Mouse (Mus musculus) ovary, postnatal 10 days (tissue): ENCODE results near the gene Serpinb6c.
"Not testable (repeated sequence)": the region's sequence is repeated elsewhere in the genome, so short reads cannot be mapped to it uniquely, and the experiment has no call there.

Source experiments
- DNase-seq: peaks from one replicate; pipeline ENCODE4 v3.0.0; 2022; ENCODE audit warnings: low spot score

Serpinb6c gene

DNA sequence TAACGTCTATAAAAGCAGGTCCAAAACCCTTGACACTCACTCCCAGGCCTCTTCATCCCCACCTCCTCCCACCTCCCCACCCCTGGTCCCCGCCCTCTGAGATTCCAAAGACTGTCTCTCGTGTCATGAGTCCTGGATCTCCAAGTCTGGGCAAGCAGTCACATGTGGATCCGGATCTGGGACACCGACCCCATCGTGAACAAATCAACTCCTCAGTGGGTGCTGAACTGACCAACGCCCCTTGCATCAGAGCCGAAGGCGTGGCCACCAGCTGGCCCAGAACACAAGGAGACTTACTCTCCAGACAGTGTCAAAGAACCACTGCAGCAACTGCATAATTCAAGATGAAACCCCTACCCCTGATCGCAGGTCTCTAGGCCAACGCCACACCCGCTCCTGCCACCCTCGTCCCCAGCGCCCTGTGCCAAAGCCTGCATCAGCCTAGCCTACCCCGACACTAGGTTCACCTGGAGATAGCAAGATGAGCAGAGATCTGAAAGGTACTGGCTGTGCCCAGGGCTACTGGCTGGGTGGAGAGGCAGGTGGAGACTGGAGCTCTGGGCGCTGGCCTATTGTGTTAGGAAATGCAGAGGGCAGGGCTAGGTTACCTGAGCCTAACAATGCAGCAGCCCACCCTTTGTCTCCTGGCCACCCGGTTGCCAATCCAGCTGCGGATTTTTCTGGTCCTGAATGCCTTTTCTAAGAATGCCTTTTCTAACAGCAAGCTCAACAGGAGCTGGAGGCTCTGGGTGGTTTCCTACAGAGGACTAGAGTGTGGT, at the start of gene Serpinb6c:
Gene Serpinb6c, minus strand, starts transcription at position 533 of the 779 bp plus-strand sequence.
- DNase-seq, result no peak

DNA sequence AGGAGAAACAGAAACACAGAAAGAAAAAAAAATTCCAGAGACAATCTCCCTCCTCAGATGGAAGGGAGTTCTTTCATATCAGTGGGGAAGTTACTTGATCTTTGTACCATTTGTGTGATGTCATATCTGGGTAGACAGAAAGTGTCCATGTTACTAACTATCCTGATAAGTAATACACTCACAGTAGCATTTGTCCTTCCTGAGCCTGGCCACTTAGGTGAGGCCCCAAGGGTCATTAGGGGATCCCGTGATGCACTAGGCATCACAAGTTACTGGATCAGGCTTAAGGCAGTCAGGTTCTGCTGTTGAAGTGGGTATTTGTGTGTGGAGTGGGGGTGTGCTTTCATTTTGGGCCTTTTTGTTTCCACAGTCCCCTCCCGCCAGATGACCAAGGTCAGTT, 47.4 kb upstream of the Serpinb6c start:
- DNase-seq, result no peak

DNA sequence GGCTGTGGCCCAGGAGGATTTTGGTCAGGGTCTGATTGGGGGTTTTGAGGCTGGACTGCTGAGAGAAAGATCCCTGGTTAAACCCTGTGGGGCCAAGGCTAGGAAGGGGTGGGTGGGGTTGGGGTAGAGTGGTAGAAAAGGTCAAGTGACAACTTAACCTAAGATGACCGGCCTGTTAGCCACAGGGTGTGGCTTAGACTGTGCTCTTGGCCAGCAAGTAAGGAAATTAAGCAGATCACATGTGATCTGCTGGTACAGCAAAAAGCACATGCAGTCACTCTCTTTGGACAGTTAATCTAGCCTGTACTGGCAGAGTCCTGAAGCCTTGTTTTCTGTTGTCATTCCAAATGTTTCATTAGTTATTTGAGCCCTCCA, 46.6 kb upstream of the Serpinb6c start:
- no peak for DNase-seq

DNA sequence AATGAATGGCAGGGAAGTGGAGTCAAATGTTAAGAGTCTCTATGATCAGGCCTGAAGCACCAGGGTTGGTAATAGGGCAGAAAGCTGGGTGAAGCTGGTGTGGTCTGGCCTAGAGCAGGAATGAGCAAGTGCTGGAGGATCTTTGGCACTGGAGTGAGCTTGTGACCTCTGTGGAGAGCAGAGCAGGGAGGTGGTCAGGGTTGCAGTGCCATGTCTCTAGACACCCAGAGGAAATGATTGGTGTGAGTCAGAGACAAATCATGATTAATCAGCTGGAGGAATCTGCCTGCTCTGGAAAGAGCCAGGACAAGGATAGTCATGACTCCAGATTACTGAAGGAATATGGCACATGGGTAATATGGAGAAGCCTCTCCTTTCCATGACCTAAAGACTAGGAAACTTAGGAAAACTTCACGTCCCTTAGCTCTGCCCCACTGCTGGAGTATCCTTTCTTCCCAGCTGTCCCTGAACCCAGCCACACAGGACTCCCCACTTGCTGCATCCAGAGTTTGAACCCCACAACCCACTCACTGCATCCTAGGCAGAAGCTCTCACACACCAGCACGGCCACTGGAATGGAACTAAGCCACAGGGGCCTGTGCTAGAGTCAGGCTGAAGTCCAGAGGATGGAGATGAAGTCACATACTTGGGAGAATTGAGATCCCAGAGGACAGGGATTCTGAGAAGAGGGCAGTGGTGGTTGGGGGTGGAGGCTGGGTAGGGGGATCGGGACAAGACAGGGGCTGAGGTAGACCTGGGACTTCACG, 46.0 kb upstream of the Serpinb6c start:
- DNase-seq, result no peak

DNA sequence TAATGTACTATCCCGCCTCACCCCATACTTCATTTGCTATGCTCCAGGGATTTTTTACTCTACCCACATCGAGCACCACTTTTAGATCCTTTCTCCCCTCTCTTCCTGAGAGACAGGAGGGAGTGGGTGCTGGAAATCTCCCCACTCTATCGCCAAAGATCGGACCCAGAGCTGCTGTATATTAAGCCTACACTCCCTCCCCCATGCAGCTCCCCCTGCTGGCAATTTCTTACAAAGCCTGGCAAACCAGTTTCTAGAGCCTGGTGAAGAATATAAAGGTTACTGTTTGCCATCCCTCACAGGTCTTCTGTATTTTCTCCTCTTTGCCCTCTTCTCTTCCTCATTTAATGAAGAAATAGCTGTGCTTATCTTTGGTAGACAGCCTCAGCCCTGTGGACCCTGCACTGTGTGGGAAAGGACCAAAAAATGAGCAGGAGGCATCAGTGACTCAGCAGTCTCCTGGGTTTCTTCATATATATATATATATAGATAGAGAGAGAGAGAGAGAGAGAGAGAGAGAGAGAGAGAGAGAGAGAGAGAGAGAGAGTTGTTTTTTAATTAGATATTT, 36.8 kb upstream of the Serpinb6c start:
- no peak for DNase-seq

DNA sequence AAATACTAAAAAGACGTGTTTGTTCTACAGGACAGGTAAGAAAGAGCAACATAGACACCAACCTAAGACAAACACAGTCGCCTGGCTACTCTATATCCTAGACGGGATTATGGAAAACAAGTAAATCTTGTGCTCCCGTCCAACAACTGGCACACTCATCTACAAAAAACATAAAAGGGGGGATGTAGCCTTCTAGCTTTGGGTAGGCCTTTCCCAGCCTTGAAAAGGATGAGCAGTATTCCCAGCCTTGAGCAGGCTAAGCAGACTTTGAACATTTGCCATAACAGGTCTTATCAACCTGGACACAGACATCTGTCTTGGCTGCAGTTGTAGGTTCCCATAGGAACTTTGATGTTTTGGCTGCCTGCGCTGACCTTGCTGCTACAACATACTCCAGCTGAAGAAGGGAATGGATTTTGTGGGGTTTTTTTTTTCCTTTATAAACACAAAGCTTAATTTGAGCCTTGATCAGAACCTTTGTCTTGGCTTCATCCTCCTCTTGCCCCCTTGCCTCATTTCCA, 35.8 kb upstream of the Serpinb6c start:
- no peak for DNase-seq

DNA sequence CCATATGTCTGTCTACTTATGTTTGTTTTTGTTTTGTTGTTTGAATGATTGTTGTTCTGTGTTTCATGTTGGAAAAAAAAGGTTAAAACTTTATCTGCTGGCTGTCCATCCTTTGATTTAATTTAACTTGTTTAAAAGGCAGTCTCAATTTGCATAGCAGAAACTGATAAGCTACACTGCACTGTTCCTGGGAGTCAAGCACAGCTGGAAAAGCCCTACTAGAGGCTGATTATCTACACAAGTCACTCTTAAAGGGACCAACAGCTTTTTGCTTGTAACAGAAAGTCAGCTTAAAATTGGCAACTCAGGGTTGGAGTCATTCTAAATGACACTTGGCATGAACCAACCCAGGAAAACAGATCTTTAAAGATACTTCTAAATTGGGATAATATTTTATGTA, 32.1 kb upstream of the Serpinb6c start:
- DNase-seq, result not testable (repeated sequence)

DNA sequence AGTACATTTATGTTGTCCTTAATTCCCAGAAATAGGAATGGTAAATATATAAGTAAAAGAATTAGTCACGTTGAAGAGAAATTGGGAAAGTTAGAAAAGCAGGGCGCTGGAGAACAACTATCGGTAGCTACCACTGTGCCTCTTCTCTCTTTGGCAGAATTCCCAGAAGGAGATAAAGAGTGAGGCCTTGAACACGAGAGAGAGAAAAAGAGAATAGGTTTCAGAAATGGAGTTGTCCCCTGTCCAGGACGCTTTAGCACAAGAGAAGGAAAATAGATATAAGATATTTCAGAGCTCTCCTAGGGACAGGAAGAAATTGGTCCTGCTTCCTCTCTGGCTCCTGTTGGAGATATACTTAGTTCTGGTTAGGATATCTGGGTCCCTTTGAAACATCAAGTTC, 31.6 kb upstream of the Serpinb6c start:
- no peak for DNase-seq

DNA sequence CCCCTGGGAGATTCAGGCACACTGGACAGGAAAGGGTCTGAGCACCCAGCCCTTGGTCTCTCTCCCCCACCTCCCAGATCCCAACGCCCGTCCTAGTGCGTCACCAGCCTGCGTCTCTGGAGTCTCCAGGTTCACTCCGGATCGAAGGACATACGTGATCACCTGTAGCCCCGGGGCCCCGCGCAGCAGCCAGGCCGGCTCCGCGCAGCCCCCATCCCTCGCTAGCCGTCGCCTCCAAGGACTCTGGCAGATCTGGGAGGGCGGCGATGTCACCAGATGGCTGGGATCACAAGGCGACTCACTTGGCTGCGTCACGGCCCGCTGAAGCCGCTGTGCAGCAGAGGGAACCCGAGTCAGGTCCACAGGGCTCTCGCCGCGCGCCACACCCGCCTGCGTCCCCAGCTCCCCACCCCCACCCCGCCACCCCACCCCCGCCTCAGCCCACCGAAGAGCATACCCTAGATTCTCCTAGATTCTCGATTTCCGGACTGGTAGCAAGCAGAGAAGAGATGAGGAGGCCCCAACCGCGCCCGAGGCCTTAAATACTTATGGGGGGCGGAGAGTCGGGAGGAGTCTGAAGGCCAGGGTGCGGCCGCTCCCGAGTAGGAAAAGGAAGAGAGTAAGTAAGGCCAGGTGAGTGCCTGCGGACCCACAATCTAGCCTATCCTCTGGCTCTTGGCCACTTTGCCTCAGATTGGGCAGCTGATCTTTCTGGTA, 30.1 kb upstream of the Serpinb6c start:
- DNase-seq, result peak; percentile 38

DNA sequence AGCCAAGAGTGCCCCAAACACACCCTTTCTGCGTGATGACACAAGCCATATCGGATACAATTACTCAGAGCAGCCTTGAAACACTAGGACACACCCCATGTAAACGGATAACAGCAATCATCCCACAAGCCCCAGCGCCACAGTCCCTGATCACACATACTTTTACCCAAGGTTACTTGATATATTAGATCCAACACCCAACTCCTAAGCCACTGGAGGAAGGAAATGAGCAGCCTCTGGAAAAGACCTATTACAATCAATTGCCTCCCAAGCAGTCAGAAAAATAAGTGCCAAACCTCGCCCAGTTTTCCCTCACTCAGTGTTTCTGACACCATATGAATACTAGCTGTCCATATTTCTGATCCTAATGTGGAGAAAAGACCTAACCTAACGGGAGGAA, 29.2 kb upstream of the Serpinb6c start:
- no peak for DNase-seq

DNA sequence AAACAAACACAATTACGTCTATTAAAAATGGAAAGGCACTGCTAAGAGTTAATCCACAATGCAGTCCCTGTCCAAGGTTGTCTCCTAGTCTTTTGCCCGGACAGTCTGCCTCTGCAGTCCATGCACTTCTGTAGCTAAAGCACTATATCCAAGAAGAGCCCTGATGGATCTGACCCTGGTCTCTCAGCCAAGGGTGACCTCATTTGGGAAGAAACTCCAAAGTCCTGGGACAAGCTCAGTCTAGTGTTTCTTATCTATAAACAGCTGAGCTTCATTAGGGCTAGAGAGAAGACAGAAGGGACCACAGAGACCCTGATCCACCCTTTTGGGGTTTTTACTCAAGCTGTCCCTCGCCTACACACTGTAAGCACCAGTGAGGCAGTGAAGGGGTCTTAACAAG, 25.4 kb upstream of the Serpinb6c start:
- no peak for DNase-seq

DNA sequence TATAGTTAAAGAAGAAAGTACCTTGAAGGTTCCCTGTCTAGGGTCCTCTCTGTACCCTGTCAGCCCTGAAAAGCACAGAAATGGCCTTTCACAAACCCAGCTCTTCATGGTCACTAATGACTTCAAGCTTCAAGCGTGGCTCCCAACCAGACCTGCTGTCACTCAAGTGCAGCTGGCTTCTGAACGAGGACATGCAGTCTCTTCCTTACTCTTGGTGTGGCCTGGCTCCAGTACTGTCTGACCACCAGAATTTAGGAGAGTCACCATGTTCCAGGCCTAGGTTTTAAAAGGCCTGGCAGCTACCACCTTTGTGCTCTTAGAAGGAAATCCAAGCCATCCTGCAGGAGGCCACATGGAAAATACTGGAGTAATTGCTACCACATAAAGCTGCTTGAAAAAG, 24.8 kb upstream of the Serpinb6c start:
- DNase-seq, result no peak

DNA sequence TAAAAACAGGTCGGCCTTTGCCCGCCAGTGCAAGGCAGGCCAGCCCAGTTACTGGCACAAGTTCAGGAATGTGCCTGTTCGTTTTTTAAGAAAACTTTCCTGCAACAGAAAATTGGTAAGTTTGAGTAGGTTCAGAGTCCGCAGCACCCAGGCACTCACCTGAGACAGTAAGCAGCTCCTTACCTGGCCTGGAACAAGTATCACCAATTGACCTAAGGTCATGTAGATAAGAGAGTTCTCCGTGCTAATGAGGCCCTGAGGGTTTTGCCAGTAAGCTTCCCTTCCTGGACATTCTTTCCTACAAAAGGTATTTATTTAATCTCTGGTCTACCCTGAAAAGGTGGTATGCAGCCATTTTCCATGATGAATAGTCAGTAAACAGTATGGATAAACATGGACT, 16.2 kb upstream of the Serpinb6c start:
- no peak for DNase-seq

DNA sequence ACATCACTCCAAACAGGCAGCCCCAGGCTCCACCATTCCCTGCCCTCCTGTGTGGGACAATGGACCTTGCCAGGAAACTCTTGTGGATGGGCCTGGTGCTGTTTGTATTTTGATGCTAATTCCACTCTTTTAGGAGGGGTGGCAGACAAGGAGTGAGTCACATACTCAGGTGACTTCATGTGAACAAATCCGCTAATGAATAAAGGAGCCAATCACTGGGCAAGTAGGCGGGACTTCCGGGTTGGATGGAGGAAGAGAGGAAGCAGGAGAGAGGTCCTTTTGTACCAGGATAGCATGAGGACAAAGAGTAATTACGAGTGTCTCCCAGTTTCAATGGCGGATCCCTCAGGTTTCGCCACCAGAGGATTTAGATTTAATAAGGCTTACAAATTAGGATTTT, 15.5 kb upstream of the Serpinb6c start:
- no peak for DNase-seq

DNA sequence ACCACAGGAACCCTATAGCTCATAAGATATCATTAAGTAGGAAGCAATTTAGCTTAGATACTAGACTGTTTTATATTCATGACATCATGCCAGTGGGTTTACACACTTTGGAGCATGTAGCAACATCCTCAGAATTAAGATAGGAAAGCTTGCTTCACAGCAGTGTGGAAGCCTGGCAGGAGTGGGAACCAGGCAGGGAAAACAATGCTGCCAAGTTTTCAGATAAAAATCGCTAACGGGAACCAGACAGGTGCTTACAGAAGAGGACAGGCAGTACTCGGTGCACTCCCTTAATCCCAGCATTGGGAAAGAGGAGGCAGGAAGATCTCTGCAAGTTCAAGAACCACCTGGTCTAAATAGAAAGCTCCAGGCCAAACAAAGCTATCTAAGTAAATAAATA, 1.3 kb upstream of the Serpinb6c start:
- DNase-seq, result no peak

DNA sequence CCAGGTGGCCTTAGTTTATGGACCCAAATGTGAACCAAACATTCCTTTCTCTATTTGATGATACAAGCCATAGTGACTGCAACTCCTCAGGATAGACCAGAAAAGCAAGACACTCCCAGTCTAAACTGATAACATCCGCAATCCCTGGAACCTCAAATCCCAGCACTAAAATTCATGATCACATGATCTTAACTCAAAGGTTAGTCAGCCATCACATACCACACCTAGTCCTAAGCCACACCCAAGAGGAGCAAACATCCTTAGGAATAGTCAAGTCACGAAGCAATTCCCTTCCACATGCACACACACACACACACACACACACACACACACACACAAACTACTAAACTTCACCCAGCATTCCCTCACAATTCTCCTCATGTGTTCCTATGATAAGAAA, 2.2 kb downstream of the Serpinb6c start:
- no peak for DNase-seq

DNA sequence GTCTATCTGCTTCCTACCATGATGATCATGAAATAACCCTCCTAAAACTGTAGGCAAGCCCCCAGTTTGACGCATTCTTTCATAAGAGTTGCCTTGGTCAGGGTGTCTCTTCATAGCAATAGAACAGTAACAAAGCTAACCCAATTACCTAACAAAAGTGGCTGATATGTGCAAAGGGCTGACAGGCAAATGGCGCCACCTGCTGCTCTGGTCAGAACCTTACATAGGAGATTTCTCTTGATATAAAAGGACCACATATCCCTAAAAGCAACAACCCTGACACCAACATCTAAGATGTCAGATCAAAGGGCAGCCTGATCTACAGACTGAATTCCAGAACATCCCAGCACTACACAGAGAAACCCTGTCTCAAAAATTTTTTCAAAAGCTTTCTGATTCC, 11.3 kb downstream of the Serpinb6c start:
- no peak for DNase-seq

DNA sequence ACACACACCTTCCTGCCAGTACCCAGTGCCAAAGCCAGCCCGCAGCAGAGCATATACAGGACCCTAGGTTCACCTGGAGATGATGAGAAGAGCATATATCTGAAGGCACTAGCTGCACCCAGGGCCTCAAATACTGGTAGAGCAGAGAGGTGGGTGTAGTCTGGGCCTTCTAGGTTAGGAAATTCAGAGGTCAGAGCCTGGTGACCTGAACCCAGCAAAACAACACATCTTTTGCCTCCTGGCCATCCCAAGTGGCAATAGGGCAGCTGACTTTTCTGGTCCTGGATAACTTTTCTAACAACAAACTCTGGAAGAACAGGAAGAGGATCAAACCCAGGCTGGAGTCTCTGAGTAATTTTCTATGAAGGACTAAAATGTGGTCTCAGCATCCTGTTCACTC, 62.2 kb downstream of the Serpinb6c start, which contains the start of gene Serpinb6e:
Gene Serpinb6e, minus strand, starts transcription at position 101 of the 400 bp plus-strand sequence.
- no peak for DNase-seq

DNA sequence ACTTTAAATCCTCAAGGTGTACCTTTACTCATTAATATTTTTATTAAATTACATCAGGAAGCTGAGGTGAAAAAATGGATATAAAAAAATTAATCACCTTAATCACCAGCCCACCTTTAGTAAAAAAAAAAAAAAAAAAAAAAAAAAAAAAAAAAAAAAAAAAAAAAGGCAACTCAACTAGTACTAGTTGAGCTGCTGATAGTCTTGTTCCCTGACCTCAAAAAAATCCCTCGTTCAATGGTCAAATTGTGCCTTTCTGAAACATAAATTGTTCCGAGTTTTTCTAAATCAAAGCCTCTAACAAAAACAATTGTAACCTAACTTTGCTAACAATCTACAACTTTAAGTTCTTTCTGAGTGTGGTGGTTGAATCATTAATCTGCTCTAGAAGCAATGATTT, 74.8 kb downstream of the Serpinb6c start:
- no peak for DNase-seq
